In genomic region chr9:79977549-79977971, GRCm38 (mm10) we compare ENCODE assay signal across 7 mouse cellular contexts. TPM values are rescaled to one million over a fixed set of nuclear protein-coding genes. Genes with fewer than 3 reads are reported as not detected.
DNase-seq lines count a peak whose midpoint lies in the region; ATAC-seq and TF ChIP-seq lines count a peak whose summit lies in the region.

No protein-coding gene starts in this region.

- peak; percentile 54; the same call in 1 of the 2 replicates for ATAC-seq in forebrain, embryonic 11.5 days (replicated peaks; ENCODE audit: low FRiP score)
- ATAC-seq in heart, embryonic 16.5 days (replicated peaks; ENCODE audit: extremely low read depth, insufficient read depth, low FRiP score): peak; percentile 94
- peak; percentile 79 for ATAC-seq in lung, embryonic 14.5 days (ENCODE audit: insufficient read depth)
- ATAC-seq in neural tube, embryonic 15.5 days (ENCODE audit: low FRiP score): peak; percentile 61; the same call in 1 of the 2 replicates

- no peak overlapping the region for H3K27ac ChIP-seq in forebrain, embryonic 11.5 days (ENCODE audit: low read depth, low read length)
- peak overlapping the region; percentile 99 for H3K27ac ChIP-seq in heart, embryonic 16.5 days (ENCODE audit: low read length)
- peak overlapping the region; percentile 91 for H3K27ac ChIP-seq in lung, embryonic 14.5 days (ENCODE audit: low read depth)
- H3K27ac ChIP-seq in neural tube, embryonic 15.5 days (replicated peaks): peak overlapping the region; percentile 65

- H3K4me1 ChIP-seq in forebrain, embryonic 11.5 days (replicated peaks; ENCODE audit: control insufficient read depth, insufficient read depth, low read length): no peaks in the 10 kb centered on the region; the same call in 1 of the 2 replicates
- peaks cover 25% of the 10 kb centered on the region for H3K4me1 ChIP-seq in heart, embryonic 16.5 days (ENCODE audit: control insufficient read depth, insufficient read depth, low read length)
- H3K4me1 ChIP-seq in lung, embryonic 14.5 days (ENCODE audit: insufficient read depth): peaks cover 9% of the 10 kb centered on the region; the same call in 1 of the 2 replicates
- H3K4me1 ChIP-seq in neural tube, embryonic 15.5 days: peaks cover 7% of the 10 kb centered on the region

- WGBS in forebrain, embryonic 11.5 days: 12% methylated on average over 13 of the region's 13 CpGs
- under 1% methylated on average over 13 of the region's 13 CpGs for WGBS in heart, embryonic 16.5 days
- WGBS in lung, embryonic 14.5 days: 1% methylated on average over 13 of the region's 13 CpGs
- WGBS in neural tube, embryonic 15.5 days: 11% methylated on average over 13 of the region's 13 CpGs

- no peaks in the 10 kb centered on the region for H3K9me3 ChIP-seq in forebrain, embryonic 11.5 days (ENCODE audit: control insufficient read depth, low read length)
- no peaks in the 10 kb centered on the region for H3K9me3 ChIP-seq in heart, embryonic 16.5 days (replicated peaks; ENCODE audit: control insufficient read depth, low read length)
- no peaks in the 10 kb centered on the region for H3K9me3 ChIP-seq in lung, embryonic 14.5 days (ENCODE audit: low read depth, low read length)
- no peaks in the 10 kb centered on the region for H3K9me3 ChIP-seq in neural tube, embryonic 15.5 days (replicated peaks)

- TF ChIP-seq CTCF in lung, embryonic 14.5 days (IDR thresholded peaks at IDR 0.05; ENCODE audit: low read depth): no peak

- no peaks in the 10 kb centered on the region for H3K36me3 ChIP-seq in forebrain, embryonic 11.5 days (ENCODE audit: control insufficient read depth, insufficient read depth, low read length)
- H3K36me3 ChIP-seq in heart, embryonic 16.5 days (ENCODE audit: control insufficient read depth, insufficient read depth): no peaks in the 10 kb centered on the region
- no peaks in the 10 kb centered on the region for H3K36me3 ChIP-seq in lung, embryonic 14.5 days (ENCODE audit: insufficient read depth)
- H3K36me3 ChIP-seq in neural tube, embryonic 15.5 days: no peaks in the 10 kb centered on the region

- H3K4me2 ChIP-seq in forebrain, embryonic 11.5 days (ENCODE audit: low read depth, low read length, severe bottlenecking): peak overlapping the region; percentile 38
- peak overlapping the region; percentile 84 for H3K4me2 ChIP-seq in heart, embryonic 16.5 days (ENCODE audit: low read depth, low read length)
- H3K4me2 ChIP-seq in lung, embryonic 14.5 days: peak overlapping the region; percentile 82
- H3K4me2 ChIP-seq in neural tube, embryonic 15.5 days: peak overlapping the region; percentile 55

- DNase-seq in adrenal gland, postnatal 36 days: peak; percentile 68 to 73
- DNase-seq in forebrain, embryonic 11.5 days (ENCODE audit: low spot score): peak; percentile 57
- DNase-seq in kidney, postnatal 14 days: peak; percentile 43
- peak; percentile 82 for DNase-seq in lung, embryonic 14.5 days
- peak; percentile 18 to 20 for DNase-seq in thymus, postnatal 36 days

- H3K4me3 ChIP-seq in forebrain, embryonic 11.5 days (ENCODE audit: low read depth, low read length): peak overlapping the region; percentile 6
- peak overlapping the region; percentile 65 for H3K4me3 ChIP-seq in heart, embryonic 16.5 days (ENCODE audit: low read length)
- peak overlapping the region; percentile 40 for H3K4me3 ChIP-seq in lung, embryonic 14.5 days (ENCODE audit: low read depth, low read length)
- peak overlapping the region; percentile 24 for H3K4me3 ChIP-seq in neural tube, embryonic 15.5 days (replicated peaks)

- H3K9ac ChIP-seq in forebrain, embryonic 11.5 days (ENCODE audit: low read length): peak overlapping the region; percentile 3; the same call in 1 of the 2 replicates
- H3K9ac ChIP-seq in heart, embryonic 16.5 days (ENCODE audit: low read length): peak overlapping the region; percentile 83
- H3K9ac ChIP-seq in lung, embryonic 14.5 days: peak overlapping the region; percentile 59
- peak overlapping the region; percentile 26 for H3K9ac ChIP-seq in neural tube, embryonic 15.5 days (replicated peaks)

- no peaks in the 10 kb centered on the region for H3K27me3 ChIP-seq in forebrain, embryonic 11.5 days (ENCODE audit: control insufficient read depth, insufficient read depth, low read length)
- no peaks in the 10 kb centered on the region for H3K27me3 ChIP-seq in heart, embryonic 16.5 days (ENCODE audit: control insufficient read depth, insufficient read depth, low read length)
- H3K27me3 ChIP-seq in lung, embryonic 14.5 days (ENCODE audit: insufficient read depth, low read length): no peaks in the 10 kb centered on the region
- H3K27me3 ChIP-seq in neural tube, embryonic 15.5 days (replicated peaks): no peaks in the 10 kb centered on the region

RNA-seq across cellular contexts. Expression of gene Filip1, which starts 35.1 kb away (rescaled TPM):
- 10 to 100 TPM; 66.6 to 80.8 TPM for total RNA-seq in adrenal gland, postnatal 36 days (2021)
- 11.6 and 13.6 TPM in 2 replicates for polyA plus RNA-seq in forebrain, embryonic 11.5 days (2014; fragmentation: Nextera tagmentation; extraction: Ambion mirVana)
- 32.1 and 37.9 TPM in 2 replicates for polyA plus RNA-seq in heart, embryonic 16.5 days (2015; fragmentation: Nextera tagmentation; extraction: Ambion mirVana)
- polyA plus RNA-seq in lung, embryonic 14.5 days (2014; fragmentation: Nextera tagmentation; extraction: Ambion mirVana): 12.2 and 13.8 TPM in 2 replicates
- polyA plus RNA-seq in neural tube, embryonic 15.5 days (2015; fragmentation: Nextera tagmentation; extraction: Ambion mirVana): 3.0 and 3.9 TPM in 2 replicates

Comparison
In these comparisons a context has a peak if more than half of its experiments do, and no peak if none do; other contexts are left out.
1. DNase-seq: peak in every context shown above with its lines; median percentile 82 in lung, embryonic 14.5 days; 70 in adrenal gland, postnatal 36 days; 57 in forebrain, embryonic 11.5 days; 43 in kidney, postnatal 14 days; 19 in thymus, postnatal 36 days.
2. H3K4me3 ChIP-seq: peak in every context shown above with its lines; median percentile 65 in heart, embryonic 16.5 days; 40 in lung, embryonic 14.5 days; 24 in neural tube, embryonic 15.5 days; 6 in forebrain, embryonic 11.5 days.
3. H3K9ac ChIP-seq: peak in every context shown above with its lines; median percentile 83 in heart, embryonic 16.5 days; 59 in lung, embryonic 14.5 days; 26 in neural tube, embryonic 15.5 days; 3 in forebrain, embryonic 11.5 days.